ENCODE assay signal across 19 mouse cellular contexts in genomic region chr5:9047150-9047790, GRCm38 (mm10). TPM values are rescaled to one million over a fixed set of nuclear protein-coding genes. Genes with fewer than 3 reads are reported as not detected.
DNase-seq lines count a peak whose midpoint lies in the region; ATAC-seq lines count a peak whose summit lies in the region.
"Had no signal": no experiment of that assay in that cellular context is flagged by ENCODE, and none has a peak within 500 bp of the region (broad histone marks: within the 10 kb centered on the region; RNA-seq: fewer than 3 reads in every experiment).

No protein-coding gene starts in this region.

- ATAC-seq in midbrain, embryonic 11.5 days (ENCODE audit: low FRiP score) = no peak
- no peak for ATAC-seq in midbrain, embryonic 13.5 days
- ATAC-seq in intestine, embryonic 16.5 days = peak; percentile 75
- 0 out of 2 replicates have a peak, but pooled peaks have one; percentile 49 for ATAC-seq in stomach, embryonic 14.5 days (ENCODE audit: insufficient number of reproducible peaks, insufficient read depth, low FRiP score, low read depth)
- no peak for ATAC-seq in megakaryocyte, adult 5-6 weeks (ENCODE audit: poor library complexity, severe bottlenecking)
- no peak for ATAC-seq in hindbrain, embryonic 13.5 days (ENCODE audit: low FRiP score)
- ATAC-seq: forebrain, embryonic 13.5 days; forebrain, postnatal 0 days had no signal

- 0 out of 2 replicates have a peak, but pooled peaks cover 3% of the 10 kb centered on the region for H3K4me1 ChIP-seq in midbrain, embryonic 11.5 days (ENCODE audit: control insufficient read depth, insufficient read depth, low read length)
- H3K4me1 ChIP-seq in midbrain, embryonic 13.5 days (replicated peaks) = 0 out of 2 replicates have a peak, but pooled peaks cover 11% of the 10 kb centered on the region
- H3K4me1 ChIP-seq in intestine, embryonic 16.5 days (ENCODE audit: control insufficient read depth, insufficient read depth, low read length) = no peaks in the 10 kb centered on the region
- no peaks in the 10 kb centered on the region for H3K4me1 ChIP-seq in stomach, embryonic 14.5 days (ENCODE audit: control insufficient read depth, insufficient read depth, low read length)
- peaks cover 8% of the 10 kb centered on the region; the same call in 1 of the 2 replicates for H3K4me1 ChIP-seq in hindbrain, embryonic 13.5 days (replicated peaks)
- H3K4me1 ChIP-seq: heart, embryonic 13.5 days had no signal

- H3K27me3 ChIP-seq in midbrain, embryonic 11.5 days (ENCODE audit: control insufficient read depth, insufficient read depth, low read length) = no peaks in the 10 kb centered on the region
- no peaks in the 10 kb centered on the region for H3K27me3 ChIP-seq in midbrain, embryonic 13.5 days
- H3K27me3 ChIP-seq in intestine, embryonic 16.5 days (replicated peaks; ENCODE audit: control insufficient read depth, insufficient read depth, low read length) = no peaks in the 10 kb centered on the region
- no peaks in the 10 kb centered on the region for H3K27me3 ChIP-seq in stomach, embryonic 14.5 days (ENCODE audit: control insufficient read depth, insufficient read depth, low read length)
- no peaks in the 10 kb centered on the region for H3K27me3 ChIP-seq in hindbrain, embryonic 13.5 days
- H3K27me3 ChIP-seq: forebrain, embryonic 13.5 days; heart, embryonic 13.5 days; hindbrain, embryonic 12.5 days had no signal

- no peak overlapping the region for H3K4me3 ChIP-seq in midbrain, embryonic 11.5 days (ENCODE audit: low read depth, low read length)
- no peak overlapping the region for H3K4me3 ChIP-seq in midbrain, embryonic 13.5 days (replicated peaks)
- H3K4me3 ChIP-seq in intestine, embryonic 16.5 days (ENCODE audit: low read length) = no peak overlapping the region
- no peak overlapping the region for H3K4me3 ChIP-seq in stomach, embryonic 14.5 days (ENCODE audit: low read depth, low read length)
- H3K4me3 ChIP-seq in hindbrain, embryonic 13.5 days = no peak overlapping the region
- H3K4me3 ChIP-seq: embryonic facial prominence, embryonic 10.5 days; forebrain, embryonic 13.5 days; heart, embryonic 13.5 days; hindbrain, embryonic 12.5 days had no signal

- peak; percentile 57 for DNase-seq in midbrain, embryonic 11.5 days (ENCODE audit: low spot score, missing footprints)
- DNase-seq in yolk sac, embryonic 10.5 days (ENCODE audit: low spot score) = peak; percentile 36
- DNase-seq: adrenal gland, adult 8-10 months; adrenal gland, postnatal 36 days; cerebellum, adult 2 months; cerebellum, postnatal 10 days; forebrain, postnatal 0 days; gastrocnemius, postnatal 14 days; heart, postnatal 4 days had no signal

- no peak overlapping the region for H3K4me2 ChIP-seq in midbrain, embryonic 11.5 days
- no peak overlapping the region for H3K4me2 ChIP-seq in midbrain, embryonic 13.5 days (replicated peaks)
- no peak overlapping the region for H3K4me2 ChIP-seq in intestine, embryonic 16.5 days (ENCODE audit: low read depth, low read length)
- H3K4me2 ChIP-seq in stomach, embryonic 14.5 days (replicated peaks; ENCODE audit: low read depth, low read length) = no peak overlapping the region
- H3K4me2 ChIP-seq in hindbrain, embryonic 13.5 days = no peak overlapping the region
- H3K4me2 ChIP-seq: forebrain, embryonic 13.5 days; heart, embryonic 13.5 days; hindbrain, embryonic 12.5 days had no signal

- no peak overlapping the region for H3K9ac ChIP-seq in midbrain, embryonic 11.5 days (ENCODE audit: low read length)
- no peak overlapping the region for H3K9ac ChIP-seq in midbrain, embryonic 13.5 days (replicated peaks)
- H3K9ac ChIP-seq in intestine, embryonic 16.5 days (ENCODE audit: low read depth, low read length) = no peak overlapping the region
- H3K9ac ChIP-seq in stomach, embryonic 14.5 days (replicated peaks; ENCODE audit: low read depth, low read length) = no peak overlapping the region
- H3K9ac ChIP-seq in hindbrain, embryonic 13.5 days = no peak overlapping the region
- H3K9ac ChIP-seq: forebrain, embryonic 13.5 days; forebrain, postnatal 0 days; heart, embryonic 13.5 days; hindbrain, embryonic 12.5 days had no signal

- H3K9me3 ChIP-seq in midbrain, embryonic 11.5 days (ENCODE audit: control insufficient read depth, low read length) = no peaks in the 10 kb centered on the region
- no peaks in the 10 kb centered on the region for H3K9me3 ChIP-seq in midbrain, embryonic 13.5 days
- no peaks in the 10 kb centered on the region for H3K9me3 ChIP-seq in intestine, embryonic 16.5 days (ENCODE audit: control insufficient read depth, low read length)
- H3K9me3 ChIP-seq in stomach, embryonic 14.5 days (ENCODE audit: control insufficient read depth, low read depth, low read length) = no peaks in the 10 kb centered on the region
- no peaks in the 10 kb centered on the region for H3K9me3 ChIP-seq in hindbrain, embryonic 13.5 days
- H3K9me3 ChIP-seq: embryonic facial prominence, embryonic 10.5 days; forebrain, embryonic 13.5 days; G1E; heart, embryonic 13.5 days; hindbrain, embryonic 12.5 days had no signal

- 72% methylated on average over 10 of the region's 10 CpGs for WGBS in midbrain, embryonic 11.5 days
- 69% methylated on average over 10 of the region's 10 CpGs for WGBS in midbrain, embryonic 13.5 days
- WGBS in intestine, embryonic 16.5 days = 74% methylated on average over 10 of the region's 10 CpGs
- WGBS in stomach, embryonic 14.5 days = 76% methylated on average over 10 of the region's 10 CpGs
- WGBS in hindbrain, embryonic 13.5 days = 82% methylated on average over 10 of the region's 10 CpGs

- H3K36me3 ChIP-seq in midbrain, embryonic 11.5 days (ENCODE audit: control insufficient read depth, insufficient read depth, low read length) = no peaks in the 10 kb centered on the region
- H3K36me3 ChIP-seq in midbrain, embryonic 13.5 days = no peaks in the 10 kb centered on the region
- H3K36me3 ChIP-seq in intestine, embryonic 16.5 days (ENCODE audit: control insufficient read depth, insufficient read depth, low read length) = no peaks in the 10 kb centered on the region
- no peaks in the 10 kb centered on the region for H3K36me3 ChIP-seq in stomach, embryonic 14.5 days (ENCODE audit: control insufficient read depth, insufficient read depth, low read length)
- no peaks in the 10 kb centered on the region for H3K36me3 ChIP-seq in hindbrain, embryonic 13.5 days
- H3K36me3 ChIP-seq: embryonic facial prominence, embryonic 10.5 days; G1E; heart, embryonic 13.5 days; hindbrain, embryonic 12.5 days had no signal

- no peak overlapping the region for H3K27ac ChIP-seq in midbrain, embryonic 11.5 days (ENCODE audit: low read depth, low read length)
- no peak overlapping the region for H3K27ac ChIP-seq in midbrain, embryonic 13.5 days
- H3K27ac ChIP-seq in intestine, embryonic 16.5 days (ENCODE audit: low read length) = no peak overlapping the region
- no peak overlapping the region for H3K27ac ChIP-seq in stomach, embryonic 14.5 days (ENCODE audit: low read length)
- H3K27ac ChIP-seq in hindbrain, embryonic 13.5 days = no peak overlapping the region
- H3K27ac ChIP-seq: embryonic facial prominence, embryonic 10.5 days; forebrain, embryonic 13.5 days; heart, embryonic 13.5 days; hindbrain, embryonic 12.5 days had no signal

RNA-seq across cellular contexts. Expression of gene Crot, which starts 50.1 kb away (rescaled TPM):
- 29.1 and 31.7 TPM in 2 replicates for polyA plus RNA-seq in midbrain, embryonic 11.5 days (2014; fragmentation: Nextera tagmentation; extraction: Ambion mirVana)
- polyA plus RNA-seq in midbrain, embryonic 13.5 days (2015; fragmentation: Nextera tagmentation; extraction: Ambion mirVana) = 17.8 and 19.2 TPM in 2 replicates
- 63.0 and 77.2 TPM in 2 replicates for polyA plus RNA-seq in intestine, embryonic 16.5 days (2015; fragmentation: Nextera tagmentation; extraction: Ambion mirVana)
- 55.2 and 60.1 TPM in 2 replicates for polyA plus RNA-seq in stomach, embryonic 14.5 days (2014; fragmentation: Nextera tagmentation; extraction: Ambion mirVana)
- 35.4 and 37.9 TPM in 2 replicates for total RNA-seq in megakaryocyte, adult 5-6 weeks (2015)
- total RNA-seq in megakaryocyte, adult 5-6 weeks (2017) = 48.1 and 50.4 TPM in 2 replicates
- 23.1 and 23.3 TPM in 2 replicates for polyA plus RNA-seq in hindbrain, embryonic 13.5 days (2015; fragmentation: Nextera tagmentation; extraction: Ambion mirVana)

RNA-seq across cellular contexts. Expression of gene Tmem243, which starts 53.2 kb away (rescaled TPM):
- polyA plus RNA-seq in midbrain, embryonic 11.5 days (2014; fragmentation: Nextera tagmentation; extraction: Ambion mirVana) = 23.6 and 23.8 TPM in 2 replicates
- 15.2 and 15.3 TPM in 2 replicates for polyA plus RNA-seq in midbrain, embryonic 13.5 days (2015; fragmentation: Nextera tagmentation; extraction: Ambion mirVana)
- polyA plus RNA-seq in intestine, embryonic 16.5 days (2015; fragmentation: Nextera tagmentation; extraction: Ambion mirVana) = 5.3 and 10.5 TPM in 2 replicates
- polyA plus RNA-seq in stomach, embryonic 14.5 days (2014; fragmentation: Nextera tagmentation; extraction: Ambion mirVana) = 17.2 and 20.4 TPM in 2 replicates
- total RNA-seq in megakaryocyte, adult 5-6 weeks (2015) = 98.8 and 99.9 TPM in 2 replicates
- total RNA-seq in megakaryocyte, adult 5-6 weeks (2017) = 69.8 and 75.7 TPM in 2 replicates
- 13.9 and 14.2 TPM in 2 replicates for polyA plus RNA-seq in hindbrain, embryonic 13.5 days (2015; fragmentation: Nextera tagmentation; extraction: Ambion mirVana)

Comparison
In these comparisons a context has a peak if more than half of its experiments do, and no peak if none do; other contexts are left out.
1. ATAC-seq: peak in intestine, embryonic 16.5 days (single experiment) and stomach, embryonic 14.5 days (single experiment); none in midbrain, embryonic 11.5 days (single experiment), midbrain, embryonic 13.5 days (single experiment), megakaryocyte, adult 5-6 weeks (single experiment) and hindbrain, embryonic 13.5 days (single experiment).